Mouse (Mus musculus) frontal cortex, adult (tissue): ENCODE measurements around the gene Ahnak.
"Not testable (repeated sequence)": the region's sequence is repeated elsewhere in the genome, so short reads cannot be mapped to it uniquely, and the experiment has no call there.

Experiments
- ATAC-seq: cut with Nextera tagmentation; 2 replicates; pipeline ENCODE4 v1.9.2; 2017; ENCODE audit warnings: mild to moderate bottlenecking, moderate library complexity, mixed read lengths; ENCODE audit not compliant: low TSS enrichment

The Ahnak gene

DNA sequence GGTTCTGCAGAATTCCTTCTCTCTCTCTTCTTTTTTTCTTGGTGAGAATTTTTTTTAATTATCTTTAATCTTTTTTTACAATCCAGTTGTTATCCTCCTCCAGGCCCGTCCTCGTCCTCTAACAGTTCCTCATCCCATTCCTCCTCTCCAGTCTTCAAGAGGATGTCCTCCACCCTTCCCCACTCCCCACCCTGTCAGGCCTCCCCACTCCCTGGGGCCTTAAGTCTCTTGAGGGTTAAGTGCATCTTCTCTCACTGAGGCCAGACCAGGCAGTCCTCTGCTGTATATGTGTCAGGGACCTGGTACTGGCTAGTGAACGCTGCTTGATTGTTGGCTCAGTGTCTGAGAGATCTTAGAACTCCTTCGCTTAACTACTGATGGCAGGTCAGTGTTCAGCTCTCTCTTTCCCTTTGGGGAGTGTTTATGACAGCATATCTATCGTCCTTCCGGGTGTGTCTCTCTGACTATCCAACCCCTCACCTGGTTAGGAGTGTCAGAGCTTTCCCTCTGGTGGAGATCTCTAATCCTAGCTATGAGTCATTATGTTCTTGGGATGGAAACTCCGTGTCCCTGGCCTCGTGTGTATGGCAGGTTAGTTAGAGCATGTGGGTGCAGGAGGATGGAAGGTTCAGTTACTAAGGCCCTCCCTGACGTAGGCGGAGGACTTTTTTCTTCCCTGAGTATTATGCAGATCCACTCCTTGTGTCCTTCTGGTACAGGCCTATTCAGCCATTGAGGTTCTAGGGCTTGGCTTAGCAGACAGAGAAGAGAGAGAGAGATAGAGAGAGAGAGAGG lies 5.9 kb downstream of the Ahnak start:
- no peak for ATAC-seq

DNA sequence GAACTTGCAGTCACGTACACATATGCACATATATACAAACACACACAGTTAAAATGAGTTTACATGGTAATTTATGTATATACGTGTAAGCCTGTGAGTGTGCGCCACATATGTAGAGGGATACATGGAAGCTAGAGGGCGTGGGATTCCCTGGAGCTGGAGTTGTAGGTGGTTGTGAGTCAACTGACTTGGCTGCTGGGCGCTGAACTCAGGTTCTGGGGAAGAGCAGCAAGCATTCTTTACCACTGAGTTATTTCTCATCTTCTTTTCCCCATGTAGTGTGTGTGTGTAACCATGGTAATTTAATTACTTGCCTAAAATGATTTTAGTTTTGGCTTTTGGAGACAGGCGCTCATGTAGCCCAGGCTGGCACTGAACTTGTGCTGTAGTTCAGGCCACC lies 7.5 kb downstream of the Ahnak start:
- peak; percentile 36; the same call in 1 of the 2 replicates for ATAC-seq

DNA sequence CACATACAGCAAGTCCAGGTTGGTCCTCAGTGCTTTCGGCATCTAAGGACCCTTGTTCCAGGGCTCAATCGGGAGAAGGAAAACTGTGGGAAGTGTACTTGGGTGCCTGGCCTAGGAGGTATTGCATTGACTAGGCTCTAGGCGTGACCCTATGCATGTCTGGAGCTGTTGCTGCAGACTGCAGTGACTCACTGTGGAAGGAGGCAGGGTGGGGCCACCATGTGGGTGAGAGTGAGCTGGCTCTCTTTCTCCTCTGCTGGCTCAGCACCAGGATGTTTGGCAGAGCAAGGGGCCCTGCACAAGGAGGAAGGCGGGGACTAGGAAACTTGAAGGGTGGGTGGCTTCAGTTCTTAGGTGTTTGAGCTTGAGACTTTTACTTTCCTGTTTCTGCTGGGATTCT lies 8.5 kb downstream of the Ahnak start:
- ATAC-seq = peak; percentile 86

DNA sequence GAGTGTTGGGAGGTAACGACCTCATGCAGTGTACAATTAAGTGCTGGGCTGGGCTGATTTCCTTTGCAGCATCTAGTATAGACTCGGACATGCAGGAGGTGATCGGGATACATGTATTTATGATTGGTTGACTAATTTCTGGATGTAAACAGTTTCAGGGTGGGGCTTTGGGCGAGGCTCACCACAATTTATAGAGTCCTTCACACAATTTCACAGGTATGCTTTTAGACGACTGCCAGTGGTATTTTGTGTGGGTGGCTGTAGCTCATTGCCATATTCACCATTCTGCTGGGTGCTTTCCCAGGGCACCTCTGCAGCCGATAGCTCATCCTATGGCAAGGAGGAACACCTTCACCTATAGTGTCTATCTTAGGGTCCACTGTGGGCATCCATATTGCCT lies 9.5 kb downstream of the Ahnak start:
- ATAC-seq = no peak

DNA sequence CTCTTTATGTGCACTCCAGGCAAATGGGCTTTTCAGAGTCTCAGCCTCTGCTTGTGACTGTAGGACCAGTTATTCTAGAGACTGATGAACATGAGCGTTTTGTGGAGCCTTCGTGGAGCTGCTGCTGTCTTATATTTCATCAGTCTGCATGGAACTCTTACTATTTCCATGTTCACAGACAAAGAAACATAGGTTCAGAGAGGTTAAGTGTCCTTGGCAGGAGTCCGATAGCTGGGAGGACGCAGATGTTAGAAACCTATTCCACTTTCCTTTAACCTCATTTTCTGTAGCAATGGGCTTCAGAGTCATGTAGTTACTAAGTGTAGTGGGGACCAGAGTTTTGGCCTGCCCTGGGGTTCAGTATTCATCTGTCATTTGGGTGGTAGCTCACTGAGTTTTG lies 10.1 kb downstream of the Ahnak start:
- no peak for ATAC-seq

DNA sequence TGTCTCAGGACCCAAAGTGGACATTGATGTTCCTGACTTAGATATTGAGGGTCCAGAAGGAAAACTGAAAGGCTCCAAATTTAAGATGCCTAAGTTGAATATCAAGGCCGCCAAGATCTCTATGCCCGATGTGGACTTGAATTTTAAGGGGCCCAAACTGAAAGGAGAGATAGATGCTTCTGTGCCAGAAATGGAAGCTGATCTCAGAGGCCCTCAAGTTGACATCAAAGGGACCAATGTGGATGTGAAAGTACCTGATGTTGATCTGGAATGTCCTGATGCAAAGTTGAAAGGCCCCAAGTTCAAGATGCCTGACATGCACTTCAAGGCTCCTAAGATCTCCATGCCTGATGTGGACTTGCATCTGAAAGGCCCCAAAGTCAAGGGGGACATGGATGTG lies 17.8 kb downstream of the Ahnak start:
- not testable (repeated sequence) for ATAC-seq

DNA sequence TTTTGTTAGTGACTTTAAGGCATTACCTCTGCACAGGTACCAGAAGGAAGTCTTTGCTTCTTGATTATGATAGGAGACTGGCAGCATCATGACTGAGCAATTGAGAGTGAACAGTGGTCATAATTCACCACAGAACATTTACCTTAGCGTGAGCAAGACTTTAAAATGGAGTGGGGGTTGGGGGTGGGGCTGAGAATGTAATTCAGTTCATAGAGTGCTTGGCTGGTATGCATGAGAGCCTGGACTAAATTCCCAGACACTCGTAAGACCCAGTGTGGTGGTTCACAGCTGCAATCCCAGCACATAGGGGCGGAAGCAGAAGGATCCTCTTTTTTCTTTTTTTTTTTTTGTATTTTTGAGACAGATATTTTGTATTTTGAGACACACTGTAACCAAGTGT lies 30.2 kb downstream of the Ahnak start:
- ATAC-seq = no peak

- no peak for ATAC-seq
These were observed 34.1 kb downstream of the Ahnak start for GRCm38 (mm10) chr19:9023021-9023778.

GRCm38 (mm10) chr19:9025562-9026257 lies 36.6 kb downstream of the Ahnak start:
- ATAC-seq = no peak

- no peak for ATAC-seq
These were observed 37.5 kb downstream of the Ahnak start for GRCm38 (mm10) chr19:9026634-9027033.

DNA sequence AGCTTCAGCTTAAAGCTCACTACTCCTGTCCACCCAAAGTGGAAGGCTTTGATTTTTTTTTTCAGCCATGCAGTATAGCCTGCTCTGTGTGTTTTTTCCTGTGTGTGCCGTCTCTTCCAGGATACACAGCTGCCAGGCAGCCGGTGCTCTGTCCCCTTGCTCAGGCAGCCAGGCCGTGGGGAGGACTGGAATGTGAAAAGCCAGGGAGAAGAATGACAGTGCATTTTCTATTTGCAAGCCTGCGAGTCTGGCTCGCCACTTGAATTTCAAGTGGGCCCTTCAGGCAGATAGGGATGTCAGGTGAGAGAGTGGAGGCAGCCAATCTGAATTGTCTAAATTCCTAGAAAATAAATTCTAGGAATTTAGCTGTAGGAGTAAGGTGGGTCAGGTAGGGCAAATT lies 38.7 kb downstream of the Ahnak start:
- ATAC-seq = peak; percentile 52; the same call in 1 of the 2 replicates

DNA sequence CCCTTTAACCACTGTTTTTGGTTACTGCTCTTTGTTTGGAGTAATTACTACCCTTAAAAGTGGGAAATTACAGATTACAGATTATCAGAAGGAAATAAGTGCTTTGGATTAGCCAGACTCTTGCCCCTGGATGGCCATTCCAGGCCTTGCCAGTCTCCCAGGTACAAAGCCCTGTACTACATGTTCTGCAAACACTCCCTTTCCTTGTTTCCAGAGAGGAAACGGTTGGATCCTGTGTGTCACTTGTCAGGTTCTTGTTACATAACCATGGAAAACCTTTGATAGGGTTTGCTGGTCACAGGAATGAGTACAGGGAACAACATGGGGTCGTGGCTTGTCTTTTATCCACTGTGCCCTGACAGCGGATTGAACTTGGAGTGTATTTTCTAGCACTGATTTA lies 39.3 kb downstream of the Ahnak start:
- no peak for ATAC-seq

- ATAC-seq = no peak
These were observed 40.7 kb downstream of the Ahnak start for GRCm38 (mm10) chr19:9029640-9030262.

DNA sequence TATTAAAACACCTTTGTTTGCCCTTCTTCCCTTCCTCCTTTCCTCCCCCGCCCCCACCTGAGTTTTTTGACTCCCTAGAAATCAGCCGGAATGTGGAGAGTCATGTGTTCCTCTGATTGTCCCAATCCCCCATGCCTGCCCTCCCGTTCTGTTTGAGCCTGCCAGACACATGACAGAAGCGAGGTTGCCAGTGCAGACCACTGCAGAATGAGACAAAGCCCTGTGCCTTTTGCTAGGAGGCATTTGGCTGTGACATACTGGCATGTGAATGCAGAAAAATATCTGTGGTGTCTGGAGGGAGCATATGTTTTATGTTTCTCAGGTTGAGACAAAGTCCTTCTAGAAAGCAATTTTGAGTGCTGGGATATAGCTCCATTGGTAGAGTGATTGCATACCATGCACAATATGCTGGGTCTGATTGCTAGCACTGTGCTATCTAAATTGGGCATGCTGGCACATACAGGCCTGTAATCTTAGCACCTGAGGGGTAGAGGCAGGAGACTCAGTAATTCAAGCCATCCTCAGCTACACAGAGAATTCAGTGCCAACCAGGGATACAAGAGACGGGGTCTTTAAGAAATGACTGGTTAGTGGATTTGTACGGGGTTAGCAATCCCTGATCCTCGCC lies 43.5 kb downstream of the Ahnak start:
- ATAC-seq = no peak

GRCm38 (mm10) chr19:9033412-9034340 lies 44.6 kb downstream of the Ahnak start:
- no peak for ATAC-seq

GRCm38 (mm10) chr19:9034480-9034879 lies 45.4 kb downstream of the Ahnak start:
- no peak for ATAC-seq

DNA sequence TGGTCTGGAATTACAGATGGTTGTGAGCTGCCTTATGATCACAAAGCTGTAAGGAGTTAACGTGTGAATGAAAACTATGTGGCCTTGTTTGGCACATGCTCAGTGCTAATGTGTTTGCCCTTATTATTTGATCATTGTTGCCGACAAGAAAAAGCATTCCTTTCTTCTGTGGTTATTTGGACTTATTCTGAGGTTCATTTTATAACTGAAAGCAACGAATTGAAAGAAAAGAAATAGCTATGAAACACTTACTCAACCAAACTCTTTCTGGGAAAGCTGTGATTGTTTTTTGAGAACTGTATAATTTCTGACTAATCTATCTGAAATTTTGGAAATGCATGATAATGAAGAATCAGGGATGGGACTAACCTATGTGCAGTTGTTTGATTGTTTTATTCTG lies 46.0 kb downstream of the Ahnak start:
- ATAC-seq = no peak

DNA sequence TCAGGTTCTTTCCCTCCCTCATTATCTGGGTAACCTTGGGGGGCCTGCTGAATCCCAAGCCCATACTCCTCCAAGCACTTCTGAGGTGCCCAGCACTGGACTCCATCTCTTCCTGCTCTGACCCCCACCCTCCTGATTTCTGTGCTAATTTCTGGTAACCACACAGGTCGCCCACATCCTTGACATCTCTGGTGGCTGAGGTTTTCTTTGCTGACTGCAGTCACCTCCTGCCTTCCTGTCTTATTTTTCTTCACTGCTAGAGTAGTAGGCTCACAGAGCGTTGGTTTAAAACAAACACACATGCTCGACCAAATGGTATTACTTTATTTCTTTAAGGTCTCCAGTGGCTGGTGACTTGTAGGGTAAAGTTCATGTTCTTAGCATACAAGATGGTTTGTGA lies 49.1 kb downstream of the Ahnak start:
- ATAC-seq = no peak

GRCm38 (mm10) chr19:9039266-9039665 lies 50.2 kb downstream of the Ahnak start:
- no peak for ATAC-seq

- no peak for ATAC-seq
These were observed 50.8 kb downstream of the Ahnak start for GRCm38 (mm10) chr19:9039928-9040327.

- ATAC-seq = no peak
These were observed 51.6 kb downstream of the Ahnak start for GRCm38 (mm10) chr19:9040649-9041048.
